Mouse (Mus musculus): Measurements from ENCODE around the gene Rerg. TPM values are rescaled to one million over a fixed set of nuclear protein-coding genes. Genes with fewer than 3 reads are reported as not detected.
A peak's percentile ranks its signal among the peaks of the same experiment; 100 is the strongest.

Gene Rerg
- polyA plus RNA-seq, 1 experiment: 4.3 TPM

GRCm38 (mm10) chr6:137161491-137162088 is 8.7 kb downstream of the Rerg start:
- no peak for DNase-seq (ENCODE audit: low read depth)
- TF ChIP-seq CTCF (IDR thresholded peaks at IDR 0.05; ENCODE audit: borderline replicate concordance, extremely low read depth, insufficient read depth, insufficient read length): no peak
- TF ChIP-seq POLR2A (IDR thresholded peaks at IDR 0.05; ENCODE audit: borderline replicate concordance, extremely low read depth, insufficient read depth, insufficient read length, poor library complexity, severe bottlenecking): no peak

- TF ChIP-seq CTCF (IDR thresholded peaks at IDR 0.05; ENCODE audit: borderline replicate concordance, extremely low read depth, insufficient read depth, insufficient read length) (no peak), POLR2A (IDR thresholded peaks at IDR 0.05; ENCODE audit: borderline replicate concordance, extremely low read depth, insufficient read depth, insufficient read length, poor library complexity, severe bottlenecking) (no peak)
- DNase-seq (ENCODE audit: low read depth): peak; percentile 49
Observed at GRCm38 (mm10) chr6:137159372-137159926, 10.8 kb downstream of the Rerg start.

- no peak for TF ChIP-seq POLR2A (IDR thresholded peaks at IDR 0.05; ENCODE audit: borderline replicate concordance, extremely low read depth, insufficient read depth, insufficient read length, poor library complexity, severe bottlenecking)
- no peak for DNase-seq (ENCODE audit: low read depth)
Observed at GRCm38 (mm10) chr6:137156437-137157219, 13.7 kb downstream of the Rerg start.

GRCm38 (mm10) chr6:137155196-137156137 is 14.8 kb downstream of the Rerg start:
- no peak for DNase-seq (ENCODE audit: low read depth)
- TF ChIP-seq CTCF (IDR thresholded peaks at IDR 0.05; ENCODE audit: borderline replicate concordance, extremely low read depth, insufficient read depth, insufficient read length) (no peak), POLR2A (IDR thresholded peaks at IDR 0.05; ENCODE audit: borderline replicate concordance, extremely low read depth, insufficient read depth, insufficient read length, poor library complexity, severe bottlenecking) (no peak)

- no peak for TF ChIP-seq CTCF (IDR thresholded peaks at IDR 0.05; ENCODE audit: borderline replicate concordance, extremely low read depth, insufficient read depth, insufficient read length)
- no peak for TF ChIP-seq POLR2A (IDR thresholded peaks at IDR 0.05; ENCODE audit: borderline replicate concordance, extremely low read depth, insufficient read depth, insufficient read length, poor library complexity, severe bottlenecking)
- DNase-seq (ENCODE audit: low read depth): no peak
Observed at GRCm38 (mm10) chr6:137153021-137153420, 17.3 kb downstream of the Rerg start.

- DNase-seq (ENCODE audit: low read depth): no peak
- TF ChIP-seq CTCF (IDR thresholded peaks at IDR 0.05; ENCODE audit: borderline replicate concordance, extremely low read depth, insufficient read depth, insufficient read length): no peak
- no peak for TF ChIP-seq POLR2A (IDR thresholded peaks at IDR 0.05; ENCODE audit: borderline replicate concordance, extremely low read depth, insufficient read depth, insufficient read length, poor library complexity, severe bottlenecking)
Observed at GRCm38 (mm10) chr6:137151015-137151414, 19.3 kb downstream of the Rerg start.

GRCm38 (mm10) chr6:137149833-137150232 is 20.5 kb downstream of the Rerg start:
- DNase-seq (ENCODE audit: low read depth): no peak
- TF ChIP-seq CTCF (IDR thresholded peaks at IDR 0.05; ENCODE audit: borderline replicate concordance, extremely low read depth, insufficient read depth, insufficient read length) (no peak), POLR2A (IDR thresholded peaks at IDR 0.05; ENCODE audit: borderline replicate concordance, extremely low read depth, insufficient read depth, insufficient read length, poor library complexity, severe bottlenecking) (no peak)

GRCm38 (mm10) chr6:137146910-137147309 is 23.4 kb downstream of the Rerg start:
- TF ChIP-seq POLR2A (IDR thresholded peaks at IDR 0.05; ENCODE audit: borderline replicate concordance, extremely low read depth, insufficient read depth, insufficient read length, poor library complexity, severe bottlenecking): no peak
- no peak for TF ChIP-seq CTCF (IDR thresholded peaks at IDR 0.05; ENCODE audit: borderline replicate concordance, extremely low read depth, insufficient read depth, insufficient read length)
- DNase-seq (ENCODE audit: low read depth): no peak

- DNase-seq (ENCODE audit: low read depth): no peak
Observed at GRCm38 (mm10) chr6:137145611-137146010, 24.7 kb downstream of the Rerg start.

GRCm38 (mm10) chr6:137144958-137145535 is 25.2 kb downstream of the Rerg start:
- DNase-seq (ENCODE audit: low read depth): peak; percentile 50
- TF ChIP-seq POLR2A (IDR thresholded peaks at IDR 0.05; ENCODE audit: borderline replicate concordance, extremely low read depth, insufficient read depth, insufficient read length, poor library complexity, severe bottlenecking) (no peak), CTCF (IDR thresholded peaks at IDR 0.05; ENCODE audit: borderline replicate concordance, extremely low read depth, insufficient read depth, insufficient read length) (no peak)

More at GRCm38 (mm10) chr6:137145611-137146010, 24.7 kb downstream of the Rerg start:
- TF ChIP-seq CTCF (IDR thresholded peaks at IDR 0.05; ENCODE audit: borderline replicate concordance, extremely low read depth, insufficient read depth, insufficient read length): no peak
- no peak for TF ChIP-seq POLR2A (IDR thresholded peaks at IDR 0.05; ENCODE audit: borderline replicate concordance, extremely low read depth, insufficient read depth, insufficient read length, poor library complexity, severe bottlenecking)

- no peak for TF ChIP-seq POLR2A (IDR thresholded peaks at IDR 0.05; ENCODE audit: borderline replicate concordance, extremely low read depth, insufficient read depth, insufficient read length, poor library complexity, severe bottlenecking)
- TF ChIP-seq CTCF (IDR thresholded peaks at IDR 0.05; ENCODE audit: borderline replicate concordance, extremely low read depth, insufficient read depth, insufficient read length): no peak
- DNase-seq (ENCODE audit: low read depth): no peak
Observed at GRCm38 (mm10) chr6:137144526-137144840, 25.8 kb downstream of the Rerg start.
